Mouse (Mus musculus) MEL (cell line): ENCODE measurements around the gene Igf2r.

Experiments
- CTCF ChIP-seq, 3 experiments: IDR thresholded peaks in 2 of 3; conservative IDR thresholded peaks in 1 of 3; 2 replicates each; pipeline ENCODE4 v1.5.1; 2011 to 2012; ENCODE audit warnings: low read length in 3 of 3, low read depth in 2 of 3, mild to moderate bottlenecking in 2 of 3, improper control_type of control experiment in 1 of 3, inconsistent platforms in 1 of 3, mixed read lengths in 1 of 3, moderate library complexity in 1 of 3; ENCODE audit not compliant: control insufficient read depth in 1 of 3, insufficient read depth in 1 of 3, poor library complexity in 1 of 3, severe bottlenecking in 1 of 3
- GATA1 ChIP-seq: IDR thresholded peaks from 2 replicates; pipeline ENCODE4 v1.6.1; 2011; ENCODE audit warnings: low read depth, low read length, improper control_type of control experiment
- HCFC1 ChIP-seq: IDR thresholded peaks from 2 replicates; pipeline ENCODE4 v1.6.1; 2012; ENCODE audit warnings: low read depth, mild to moderate bottlenecking, inconsistent platforms, low read length, improper control_type of control experiment, moderate library complexity
- MAX ChIP-seq: IDR thresholded peaks from 2 replicates; pipeline ENCODE4 v1.6.1; 2011; ENCODE audit warnings: low read length, improper control_type of control experiment
- SMC3 ChIP-seq: IDR thresholded peaks from 2 replicates; pipeline ENCODE4 v1.6.1; 2011; ENCODE audit warnings: low read depth, low read length, improper control_type of control experiment
- TBP ChIP-seq: IDR thresholded peaks from 2 replicates; pipeline ENCODE4 v1.8.0; 2011; ENCODE audit warnings: low read depth, low read length, improper control_type of control experiment
- TCF12 ChIP-seq: IDR thresholded peaks from 2 replicates; pipeline ENCODE4 v1.6.1; 2014; ENCODE audit warnings: low read depth, mild to moderate bottlenecking, inconsistent platforms, low read length, improper control_type of control experiment, moderate library complexity

DNA sequence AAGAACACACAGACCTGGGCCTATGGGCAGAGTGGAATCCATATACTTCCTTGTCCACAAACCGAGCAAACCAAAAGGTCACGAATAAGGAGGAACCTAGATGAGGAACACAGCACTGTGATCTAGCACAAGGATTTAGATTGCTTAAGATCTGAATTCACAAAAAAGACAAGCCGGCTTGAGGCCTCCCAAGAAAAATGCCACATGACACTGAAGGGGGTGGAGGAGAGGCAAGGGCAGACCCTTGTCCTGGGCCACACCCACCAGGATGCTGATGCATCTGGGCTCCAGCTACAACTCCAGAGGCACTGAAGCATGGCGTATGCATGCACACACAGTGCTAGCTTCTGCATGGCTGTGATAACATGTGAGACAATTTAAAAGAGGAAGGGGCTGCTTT is 14.3 kb downstream of the Igf2r start:
- TF ChIP-seq SMC3 (no peak), TBP (no peak), CTCF (IDR thresholded peaks at IDR 0.05 in 2 of 3, conservative IDR thresholded peaks at IDR 0.05 in 1 of 3; ENCODE audit: control insufficient read depth in 1 of 3, insufficient read depth in 1 of 3, low read depth in 2 of 3, low read length in 3 of 3, poor library complexity in 1 of 3, severe bottlenecking in 1 of 3) (no peak), MAX (no peak), GATA1 (no peak), TCF12 (no peak), HCFC1 (no peak)
